Mouse (Mus musculus): ENCODE data around the gene Prc1. TPM values are rescaled to one million over a fixed set of nuclear protein-coding genes. Genes with fewer than 3 reads are reported as not detected.
"Not testable (repeated sequence)": the region's sequence is repeated elsewhere in the genome, so short reads cannot be mapped to it uniquely, and the experiment has no call there.

Prc1 gene
- total RNA-seq, 2 experiments from 2014 or later: 2.2 to 2.5 TPM

GRCm38 (mm10) chr7:80283226-80283918 lies 10.9 kb upstream of the Prc1 start:
- no peak for DNase-seq
- intact Hi-C loops (cut with DNase I): no loop called here

- intact Hi-C loops (cut with DNase I): no loop called here
- DNase-seq: no peak
These were observed 9.9 kb upstream of the Prc1 start for GRCm38 (mm10) chr7:80284391-80284790.

GRCm38 (mm10) chr7:80285725-80286124 lies 8.5 kb upstream of the Prc1 start:
- intact Hi-C loops (cut with DNase I): no loop called here
- DNase-seq: no peak

DNA sequence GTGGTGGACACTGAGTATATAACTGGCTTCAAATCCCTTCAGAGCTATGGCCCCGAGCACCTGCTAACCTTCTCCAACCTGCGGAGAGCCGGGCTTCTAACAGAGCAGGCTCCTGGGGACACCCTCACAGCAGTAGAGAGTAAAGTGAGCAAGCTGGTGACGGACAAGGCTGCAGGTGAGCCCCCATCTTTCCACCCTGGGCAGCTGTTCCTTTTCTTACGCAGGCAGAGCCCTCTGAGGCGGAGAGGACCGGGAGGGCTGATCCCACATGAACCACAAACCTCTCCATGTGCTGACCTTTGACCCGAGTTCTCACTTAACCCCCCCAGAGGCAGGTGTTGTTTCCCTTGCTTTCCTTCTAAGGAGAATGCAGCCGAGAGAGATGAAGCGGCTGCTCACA lies 6.5 kb upstream of the Prc1 start:
- DNase-seq: no peak
- intact Hi-C loops (cut with DNase I): no loop called here

DNA sequence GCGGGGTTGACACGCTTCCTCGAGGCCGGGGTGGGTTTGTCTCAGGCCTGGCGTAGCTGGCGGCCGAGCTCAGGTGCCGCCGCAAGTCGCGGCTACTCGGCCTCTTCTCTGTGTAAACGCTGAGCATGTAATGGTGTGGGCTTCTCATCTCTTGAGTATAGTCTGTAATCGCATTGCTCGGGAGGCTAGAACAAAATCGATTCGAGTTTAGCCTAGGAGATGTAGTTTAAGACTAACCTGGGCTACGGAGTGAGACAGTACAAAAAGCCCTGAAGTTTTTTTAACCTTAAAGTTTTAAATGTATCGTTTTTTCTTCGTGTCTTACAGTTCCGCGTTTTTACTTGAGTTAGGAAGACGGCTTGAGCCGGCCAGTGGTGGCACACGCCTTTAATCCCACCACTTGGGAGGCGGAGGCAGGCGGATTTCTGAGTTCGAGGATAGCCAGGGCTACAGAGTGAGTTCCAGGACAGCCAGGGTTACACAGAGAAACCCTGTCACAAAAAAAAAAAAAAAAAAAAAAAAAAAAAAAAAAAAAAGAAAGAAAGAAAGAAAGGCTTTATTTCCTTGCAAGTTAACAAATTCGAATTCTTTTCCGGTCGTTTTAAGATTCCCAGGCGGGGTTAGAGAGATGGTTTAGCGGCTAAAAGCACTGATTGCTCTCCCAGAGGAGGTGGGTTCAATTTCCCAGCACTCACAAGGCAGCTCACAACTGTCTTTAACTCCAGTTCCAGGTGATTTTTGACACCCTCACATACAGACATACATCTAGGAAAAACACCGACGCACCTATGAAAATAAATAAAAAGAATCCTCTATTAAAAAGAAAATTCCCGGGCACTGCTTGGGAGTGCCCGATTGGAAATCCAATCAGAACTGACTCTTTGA lies 756 bp downstream of the Prc1 start:
- intact Hi-C loops (cut with DNase I): no loop called here
- DNase-seq: no peak

DNA sequence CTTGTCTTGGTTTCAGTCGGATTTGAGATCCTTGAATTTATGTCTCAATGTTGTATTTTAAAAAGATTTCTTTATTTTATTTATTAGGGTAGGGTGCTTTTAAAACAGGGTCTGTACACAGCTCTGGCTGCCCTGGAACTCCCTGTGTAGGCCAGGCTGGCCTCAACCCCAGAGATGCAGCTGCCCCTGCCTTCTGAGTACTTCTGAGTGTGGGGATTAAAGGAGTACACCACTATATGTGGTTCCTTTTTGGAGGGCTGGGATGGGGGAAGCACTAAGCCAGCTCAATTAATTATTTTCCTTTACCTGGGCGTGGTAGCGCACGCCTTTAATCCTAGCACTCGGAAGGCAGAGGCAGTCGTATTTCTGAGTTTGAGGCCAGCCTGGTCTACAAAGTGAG lies 2.2 kb downstream of the Prc1 start:
- DNase-seq: no peak
- intact Hi-C loops (cut with DNase I): no loop called here

- intact Hi-C loops (cut with DNase I): no loop called here
- no peak for DNase-seq
These were observed 2.8 kb downstream of the Prc1 start for GRCm38 (mm10) chr7:80297041-80297440.

GRCm38 (mm10) chr7:80298754-80299153 lies 4.5 kb downstream of the Prc1 start:
- DNase-seq: no peak
- intact Hi-C loops (cut with DNase I): no loop called here

DNA sequence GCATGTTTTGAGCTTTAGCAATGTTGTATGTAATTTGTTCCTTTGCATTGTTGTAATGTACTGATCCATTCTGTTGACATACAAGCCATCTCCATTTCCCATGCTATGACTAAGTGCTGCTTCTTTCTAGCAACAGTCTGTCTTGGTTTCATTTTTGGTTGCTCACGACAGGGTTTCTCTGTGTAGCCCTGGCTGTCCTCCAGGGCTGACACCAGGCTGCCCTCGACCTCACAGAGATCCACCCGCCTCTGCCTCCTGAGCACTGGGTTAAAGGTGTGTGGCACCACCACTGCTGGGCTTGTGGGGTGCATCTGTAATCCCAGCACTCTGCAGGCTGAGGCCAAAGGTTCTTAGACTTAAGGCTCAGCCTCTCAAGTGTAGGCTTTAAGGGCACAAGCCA lies 5.3 kb downstream of the Prc1 start:
- DNase-seq: no peak
- intact Hi-C loops (cut with DNase I): no loop called here

- no peak for DNase-seq
- intact Hi-C loops (cut with DNase I): no loop called here
These were observed 7.3 kb downstream of the Prc1 start for GRCm38 (mm10) chr7:80301522-80301921.

DNA sequence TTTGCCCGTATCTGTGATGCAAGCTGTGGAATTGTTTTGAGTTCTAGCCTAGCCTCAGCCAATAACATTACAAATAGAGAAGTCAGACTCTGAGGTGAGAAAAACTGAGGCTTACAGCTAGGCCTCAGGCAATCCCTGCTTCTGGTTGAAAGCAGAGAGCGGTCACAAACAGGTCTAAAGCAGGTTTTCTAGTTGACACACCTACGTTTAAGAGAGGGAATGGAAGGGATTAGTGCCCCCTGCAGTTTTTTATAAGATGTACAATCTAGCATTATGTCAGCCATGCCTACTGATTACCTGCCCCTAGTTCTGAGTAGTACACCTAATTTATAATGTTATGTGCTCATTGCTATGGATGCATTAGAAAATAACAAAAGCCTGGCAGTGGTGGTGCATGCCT lies 13.5 kb downstream of the Prc1 start:
- no peak for DNase-seq
- intact Hi-C loops (cut with DNase I): no loop called here

DNA sequence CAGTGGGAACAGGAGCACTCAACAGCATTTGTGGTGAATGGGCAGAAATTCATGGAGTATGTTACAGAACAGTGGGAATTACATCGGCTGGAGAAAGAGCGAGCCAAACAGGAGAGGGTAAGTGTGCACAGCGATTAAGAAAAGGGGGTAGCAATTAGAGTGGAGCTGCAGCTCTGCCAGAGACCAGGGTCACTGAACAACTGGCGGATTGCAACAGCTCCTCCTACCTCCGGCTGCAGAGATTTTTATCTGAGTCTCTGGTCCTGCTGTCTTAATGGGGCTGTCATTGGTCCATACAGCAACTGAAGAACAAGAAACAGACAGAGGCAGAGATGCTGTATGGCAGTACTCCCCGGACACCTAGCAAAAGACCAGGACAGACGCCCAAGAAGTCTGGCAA lies 16.5 kb downstream of the Prc1 start:
- intact Hi-C loops (cut with DNase I): no loop called here
- no peak for DNase-seq

GRCm38 (mm10) chr7:80315733-80316132 lies 21.5 kb downstream of the Prc1 start:
- DNase-seq: no peak
- intact Hi-C loops (cut with DNase I): no loop called here

GRCm38 (mm10) chr7:80317439-80318115 lies 23.3 kb downstream of the Prc1 start:
- intact Hi-C loops (cut with DNase I): no loop called here

GRCm38 (mm10) chr7:80318670-80319069 lies 24.4 kb downstream of the Prc1 start:
- intact Hi-C loops (cut with DNase I): no loop called here
- DNase-seq: no peak

More at GRCm38 (mm10) chr7:80317439-80318115, 23.3 kb downstream of the Prc1 start:
- no peak for DNase-seq

DNA sequence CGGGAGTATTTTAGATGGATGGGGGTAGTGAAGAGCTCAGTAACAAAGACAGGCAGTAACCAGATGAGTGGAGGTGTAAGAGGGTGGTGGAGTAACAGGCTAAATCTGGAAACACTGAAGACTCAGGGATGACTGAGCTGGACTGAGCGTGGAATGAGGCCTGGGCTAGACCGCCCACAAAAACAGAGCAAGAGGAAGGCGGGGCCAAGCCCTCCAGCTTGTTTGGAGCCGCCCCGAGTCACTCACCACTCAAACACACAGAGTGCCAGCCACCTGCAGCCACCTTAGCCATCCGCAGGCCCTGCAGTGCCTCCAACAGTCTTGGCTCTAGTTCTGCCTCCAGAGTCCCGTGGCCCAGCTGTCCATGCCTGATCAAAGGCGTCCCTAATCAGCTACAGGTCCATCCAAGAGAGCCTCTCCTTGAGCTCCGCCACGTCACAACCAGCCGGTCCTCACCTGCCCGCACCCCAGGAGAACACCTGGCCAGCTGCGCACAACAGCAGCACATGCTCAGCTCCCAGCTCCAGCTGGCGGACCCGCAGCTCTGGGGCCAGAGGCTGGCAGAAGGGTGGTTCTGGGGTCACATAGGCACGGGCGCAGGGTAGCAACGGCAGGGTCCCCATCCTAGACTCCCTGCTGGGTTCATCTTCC lies 25.7 kb downstream of the Prc1 start:
- no peak for DNase-seq
- intact Hi-C loops (cut with DNase I): no loop called here

- no peak for DNase-seq
- intact Hi-C loops (cut with DNase I): no loop called here
These were observed 29.1 kb downstream of the Prc1 start for GRCm38 (mm10) chr7:80323336-80323735.

DNA sequence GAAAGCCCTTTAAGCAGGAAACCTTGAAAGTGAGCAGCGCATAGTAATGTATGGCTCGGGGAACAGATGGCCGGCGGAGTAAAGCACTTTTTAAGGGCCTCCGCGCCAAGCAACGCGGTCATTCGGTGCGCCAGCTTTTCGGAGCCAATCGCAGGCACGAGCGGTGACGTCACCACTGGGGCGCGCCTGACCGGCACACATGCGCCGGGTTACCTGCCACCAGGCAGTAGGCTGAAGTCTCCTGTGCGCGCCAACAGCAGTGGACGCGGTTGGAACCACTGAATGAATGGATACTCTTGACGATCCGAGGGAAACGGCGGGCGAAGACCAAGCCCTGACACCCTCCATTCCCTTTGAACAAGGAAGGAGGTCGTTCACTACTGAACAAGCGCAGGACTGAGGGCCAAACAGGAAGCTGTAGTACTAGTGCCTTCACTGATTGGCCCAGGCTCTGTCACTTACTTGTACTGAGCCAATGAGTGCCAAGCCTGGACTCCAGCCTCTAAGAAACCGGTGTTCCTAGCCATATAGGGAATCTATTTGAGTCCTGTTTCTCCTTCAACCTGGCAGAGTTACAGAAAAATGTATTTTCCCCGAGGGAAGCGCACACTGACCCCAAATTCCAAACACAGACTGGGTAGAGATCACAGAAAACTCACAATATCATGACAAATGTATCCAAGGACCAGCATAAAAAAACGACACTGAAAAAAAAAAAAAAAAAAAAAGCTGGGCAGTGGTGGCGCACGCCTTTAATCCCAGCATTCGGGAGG lies 30.0 kb downstream of the Prc1 start, which contains the start of gene Rccd1:
Gene Rccd1, minus strand, starts transcription at position 412 of the 773 bp plus-strand sequence.
- DNase-seq: peak; percentile 94 to 96
- intact Hi-C loops (cut with DNase I): loop anchor here (2.0 kb wide), 1 partner anchor 55 kb away; the partner anchor contains the start of gene Vps33b

DNA sequence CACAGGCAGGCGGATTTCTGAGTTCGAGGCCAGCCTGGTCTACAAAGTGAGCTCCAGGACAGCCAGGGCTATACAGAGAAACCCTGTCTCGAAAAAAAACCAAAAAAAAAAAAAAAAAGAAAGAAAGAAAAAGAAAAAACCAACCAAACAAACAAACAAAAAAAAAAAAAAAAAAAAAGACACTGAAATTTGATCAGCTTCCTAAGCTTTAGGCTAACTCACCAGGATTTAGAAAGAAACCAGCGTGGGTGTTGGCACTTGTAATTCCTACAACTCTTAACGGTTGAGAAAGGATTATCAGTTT lies 30.5 kb downstream of the Prc1 start:
- not testable (repeated sequence) for DNase-seq
- intact Hi-C loops (cut with DNase I): loop anchor here (2.0 kb wide), 1 partner anchor 56 kb away; the partner anchor contains the start of gene Vps33b

- no peak for DNase-seq
- intact Hi-C loops (cut with DNase I): loop anchor here (2.0 kb wide), 1 partner anchor 57 kb away; the partner anchor contains the start of gene Vps33b
These were observed 31.1 kb downstream of the Prc1 start for GRCm38 (mm10) chr7:80325292-80325868.

All from heart, postnatal 36 days (tissue).